Mouse (Mus musculus): Measurements from ENCODE around the gene Cdkn3.

DNA sequence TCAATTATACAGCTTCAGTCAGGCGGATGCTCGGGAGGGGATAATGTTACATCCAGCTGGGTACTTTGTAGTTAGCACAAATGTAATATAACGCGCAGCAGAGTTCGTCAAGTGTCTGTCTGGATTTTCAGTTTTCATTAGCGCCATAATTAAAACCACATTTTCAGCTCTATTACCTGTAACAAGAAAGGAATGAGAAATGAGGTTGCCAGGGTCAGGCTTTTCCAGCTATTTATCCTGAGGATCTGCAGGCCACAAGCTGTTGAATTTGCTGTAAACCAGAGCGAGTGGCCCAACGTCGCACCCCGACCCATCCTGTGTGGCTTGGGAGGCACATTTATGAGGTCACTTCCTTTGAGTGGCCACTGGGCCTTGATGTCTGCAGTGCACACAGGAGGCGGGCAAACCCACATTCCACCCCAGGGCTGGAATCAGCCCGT, 41.8 kb upstream of the Cdkn3 start:
- TF ChIP-seq CTCF (IDR thresholded peaks at IDR 0.05; ENCODE audit: extremely low read depth, insufficient read depth, insufficient read length, insufficient replicate concordance), result no peak
- no peak for TF ChIP-seq POLR2A (IDR thresholded peaks at IDR 0.05; ENCODE audit: low read depth, low read length)
